27 mouse cellular contexts compared by ENCODE assay signal in the genomic region with DNA sequence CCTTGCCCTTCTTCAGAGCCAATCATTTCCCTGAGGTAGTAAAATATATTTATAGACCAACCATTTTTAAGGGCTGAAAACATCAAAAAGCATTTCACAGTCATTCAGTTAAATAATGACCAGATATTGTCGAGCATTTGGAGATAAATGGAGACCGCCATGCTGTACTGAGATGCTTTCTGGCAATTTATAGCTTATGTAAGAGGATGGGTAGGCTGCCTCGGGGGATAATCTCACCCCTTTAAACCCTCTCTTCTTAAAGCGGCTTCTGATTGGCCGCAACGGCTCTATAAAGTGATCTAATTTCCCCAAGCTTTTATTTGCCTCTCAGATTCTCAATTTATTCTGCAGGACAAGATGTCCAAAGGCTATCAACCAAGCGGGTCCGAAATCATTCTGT. TPM values are rescaled to one million over a fixed set of nuclear protein-coding genes. Genes with fewer than 3 reads are reported as not detected.
DNase-seq lines count a peak whose midpoint lies in the region; ATAC-seq lines count a peak whose summit lies in the region.
"Had no signal": no experiment of that assay in that cellular context is flagged by ENCODE, and none has a peak within 500 bp of the region (broad histone marks: within the 10 kb centered on the region; RNA-seq: fewer than 3 reads in every experiment).

No protein-coding gene starts in this region.

- ATAC-seq in midbrain, embryonic 11.5 days (ENCODE audit: low FRiP score), result no peak
- peak; percentile 56; the same call in 1 of the 2 replicates for ATAC-seq in neural tube, embryonic 12.5 days (ENCODE audit: low FRiP score, low read depth)
- ATAC-seq in neural tube, embryonic 15.5 days (ENCODE audit: low FRiP score), result no peak
- ATAC-seq in neural tube, embryonic 13.5 days (ENCODE audit: low read depth), result peak; percentile 64
- ATAC-seq in megakaryocyte, adult 5-6 weeks (ENCODE audit: poor library complexity, severe bottlenecking), result no peak
- ATAC-seq: forebrain, embryonic 14.5 days; forebrain, embryonic 16.5 days had no signal

- DNase-seq in midbrain, embryonic 11.5 days (ENCODE audit: low spot score, missing footprints), result peak; percentile 17
- DNase-seq in midbrain, embryonic 10.5 days (ENCODE audit: low spot score), result no peak
- DNase-seq in lung, postnatal 10 days, result no peak
- DNase-seq: adrenal gland, adult 2 months; adrenal gland, postnatal 14 days; adrenal gland, postnatal 36 days; cerebellum, adult 11 months; cerebellum, adult 18-20 months; cerebellum, adult 8-10 months; cerebellum, adult 9-11 months; cerebellum, postnatal 14 days; cerebellum, postnatal 36 days; embryo, embryonic 11 days had no signal

- 88% methylated on average over 8 of the region's 8 CpGs for WGBS in midbrain, embryonic 11.5 days
- 92% methylated on average over 8 of the region's 8 CpGs for WGBS in midbrain, embryonic 10.5 days
- WGBS in neural tube, embryonic 12.5 days, result 67% methylated on average over 8 of the region's 8 CpGs
- WGBS in neural tube, embryonic 15.5 days, result 52% methylated on average over 8 of the region's 8 CpGs
- WGBS in neural tube, embryonic 13.5 days, result 55% methylated on average over 8 of the region's 8 CpGs

- no peaks in the 10 kb centered on the region for H3K4me1 ChIP-seq in midbrain, embryonic 11.5 days (ENCODE audit: control insufficient read depth, insufficient read depth, low read length)
- H3K4me1 ChIP-seq in midbrain, embryonic 10.5 days, result no peaks in the 10 kb centered on the region
- peaks cover 7% of the 10 kb centered on the region; the same call in 1 of the 2 replicates for H3K4me1 ChIP-seq in neural tube, embryonic 12.5 days
- no peaks in the 10 kb centered on the region for H3K4me1 ChIP-seq in neural tube, embryonic 15.5 days
- peaks cover 18% of the 10 kb centered on the region for H3K4me1 ChIP-seq in neural tube, embryonic 13.5 days (replicated peaks)
- H3K4me1 ChIP-seq: embryonic facial prominence, embryonic 13.5 days; embryonic facial prominence, embryonic 15.5 days; forebrain, embryonic 10.5 days; forebrain, embryonic 12.5 days had no signal

- H3K36me3 ChIP-seq in midbrain, embryonic 11.5 days (ENCODE audit: control insufficient read depth, insufficient read depth, low read length), result no peaks in the 10 kb centered on the region
- H3K36me3 ChIP-seq in midbrain, embryonic 10.5 days, result no peaks in the 10 kb centered on the region
- H3K36me3 ChIP-seq in neural tube, embryonic 12.5 days, result no peaks in the 10 kb centered on the region
- H3K36me3 ChIP-seq in neural tube, embryonic 15.5 days, result no peaks in the 10 kb centered on the region
- H3K36me3 ChIP-seq in neural tube, embryonic 13.5 days, result no peaks in the 10 kb centered on the region
- H3K36me3 ChIP-seq: embryonic facial prominence, embryonic 13.5 days; embryonic facial prominence, embryonic 15.5 days; forebrain, embryonic 10.5 days; forebrain, embryonic 12.5 days had no signal

- no peaks in the 10 kb centered on the region for H3K27me3 ChIP-seq in midbrain, embryonic 11.5 days (ENCODE audit: control insufficient read depth, insufficient read depth, low read length)
- no peaks in the 10 kb centered on the region for H3K27me3 ChIP-seq in midbrain, embryonic 10.5 days (ENCODE audit: low read depth, poor library complexity, severe bottlenecking)
- no peaks in the 10 kb centered on the region for H3K27me3 ChIP-seq in neural tube, embryonic 12.5 days (replicated peaks)
- H3K27me3 ChIP-seq in neural tube, embryonic 15.5 days (replicated peaks), result no peaks in the 10 kb centered on the region
- no peaks in the 10 kb centered on the region for H3K27me3 ChIP-seq in neural tube, embryonic 13.5 days
- H3K27me3 ChIP-seq: embryonic facial prominence, embryonic 13.5 days; embryonic facial prominence, embryonic 15.5 days; forebrain, embryonic 12.5 days had no signal

- H3K4me2 ChIP-seq in midbrain, embryonic 11.5 days, result no peak overlapping the region
- H3K4me2 ChIP-seq in neural tube, embryonic 12.5 days (replicated peaks), result no peak overlapping the region
- H3K4me2 ChIP-seq in neural tube, embryonic 15.5 days, result no peak overlapping the region
- H3K4me2 ChIP-seq in neural tube, embryonic 13.5 days, result no peak overlapping the region
- H3K4me2 ChIP-seq: embryonic facial prominence, embryonic 13.5 days; embryonic facial prominence, embryonic 15.5 days; forebrain, embryonic 12.5 days had no signal

- no peak overlapping the region for H3K4me3 ChIP-seq in midbrain, embryonic 11.5 days (ENCODE audit: low read depth, low read length)
- H3K4me3 ChIP-seq in midbrain, embryonic 10.5 days, result no peak overlapping the region
- H3K4me3 ChIP-seq in neural tube, embryonic 12.5 days, result no peak overlapping the region
- H3K4me3 ChIP-seq in neural tube, embryonic 15.5 days (replicated peaks), result no peak overlapping the region
- no peak overlapping the region for H3K4me3 ChIP-seq in neural tube, embryonic 13.5 days
- H3K4me3 ChIP-seq: embryonic facial prominence, embryonic 13.5 days; embryonic facial prominence, embryonic 15.5 days; erythroblast, embryonic 14.5 days; forebrain, embryonic 10.5 days; forebrain, embryonic 12.5 days had no signal

- no peak overlapping the region for H3K9ac ChIP-seq in midbrain, embryonic 11.5 days (ENCODE audit: low read length)
- H3K9ac ChIP-seq in neural tube, embryonic 12.5 days, result no peak overlapping the region
- no peak overlapping the region for H3K9ac ChIP-seq in neural tube, embryonic 15.5 days (replicated peaks)
- H3K9ac ChIP-seq in neural tube, embryonic 13.5 days, result no peak overlapping the region
- H3K9ac ChIP-seq: embryonic facial prominence, embryonic 13.5 days; embryonic facial prominence, embryonic 15.5 days; forebrain, embryonic 12.5 days had no signal

- no peak overlapping the region for H3K27ac ChIP-seq in midbrain, embryonic 11.5 days (ENCODE audit: low read depth, low read length)
- H3K27ac ChIP-seq in midbrain, embryonic 10.5 days (replicated peaks), result no peak overlapping the region
- no peak overlapping the region for H3K27ac ChIP-seq in neural tube, embryonic 12.5 days
- no peak overlapping the region for H3K27ac ChIP-seq in neural tube, embryonic 15.5 days (replicated peaks)
- H3K27ac ChIP-seq in neural tube, embryonic 13.5 days (replicated peaks), result no peak overlapping the region
- H3K27ac ChIP-seq: embryonic facial prominence, embryonic 13.5 days; embryonic facial prominence, embryonic 15.5 days; forebrain, embryonic 10.5 days; forebrain, embryonic 12.5 days had no signal

- H3K9me3 ChIP-seq in midbrain, embryonic 11.5 days (ENCODE audit: control insufficient read depth, low read length), result no peaks in the 10 kb centered on the region
- no peaks in the 10 kb centered on the region for H3K9me3 ChIP-seq in midbrain, embryonic 10.5 days (replicated peaks)
- H3K9me3 ChIP-seq in neural tube, embryonic 12.5 days, result no peaks in the 10 kb centered on the region
- H3K9me3 ChIP-seq in neural tube, embryonic 15.5 days (replicated peaks), result no peaks in the 10 kb centered on the region
- H3K9me3 ChIP-seq in neural tube, embryonic 13.5 days, result no peaks in the 10 kb centered on the region
- H3K9me3 ChIP-seq: embryonic facial prominence, embryonic 13.5 days; embryonic facial prominence, embryonic 15.5 days; forebrain, embryonic 10.5 days; forebrain, embryonic 12.5 days had no signal

RNA-seq across cellular contexts. Expression of gene Thbs4, which starts 22.1 kb away (rescaled TPM):
- polyA plus RNA-seq in midbrain, embryonic 11.5 days (2014; fragmentation: Nextera tagmentation; extraction: Ambion mirVana), result 1.6 and 1.8 TPM in 2 replicates
- polyA plus RNA-seq in midbrain, embryonic 10.5 days (2016; fragmentation: Nextera tagmentation; extraction: Ambion mirVana), result 1.4 and 1.5 TPM in 2 replicates
- polyA plus RNA-seq in neural tube, embryonic 12.5 days (2016; fragmentation: Nextera tagmentation; extraction: Ambion mirVana), result 1.6 and 2.8 TPM in 2 replicates
- polyA plus RNA-seq in neural tube, embryonic 15.5 days (2015; fragmentation: Nextera tagmentation; extraction: Ambion mirVana), result 2.6 and 3.4 TPM in 2 replicates
- polyA plus RNA-seq in neural tube, embryonic 13.5 days (2015; fragmentation: Nextera tagmentation; extraction: Ambion mirVana), result 3.2 and 6.1 TPM in 2 replicates
- total RNA-seq in megakaryocyte, adult 5-6 weeks (2015), result not detected in 2 replicates
- total RNA-seq in megakaryocyte, adult 5-6 weeks (2017), result not detected in 2 replicates
- total RNA-seq: common myeloid progenitor, adult 5-6 weeks; MEL had no signal
- polyA plus RNA-seq: C2C12; erythroblast, embryonic 14.5 days had no signal

Comparison
In these comparisons a context has a peak if more than half of its experiments do, and no peak if none do; other contexts are left out.
1. ATAC-seq: peak in neural tube, embryonic 12.5 days (single experiment) and neural tube, embryonic 13.5 days (single experiment); none in midbrain, embryonic 11.5 days (single experiment), neural tube, embryonic 15.5 days (single experiment) and megakaryocyte, adult 5-6 weeks (single experiment).